Mouse (Mus musculus) kidney, adult 2 months (tissue): ENCODE measurements at regions not wholly inside any gene's neighbourhood (a gene's known extent, or its start where the extent isn't known, plus 50 kb on each side); places are given as distances from the start of the nearest gene placed in this dataset.
"Not testable (repeated sequence)": the region's sequence is repeated elsewhere in the genome, so short reads cannot be mapped to it uniquely, and the experiment has no call there.

Experiments
- DNase-seq: peaks from one replicate; pipeline ENCODE4 v3.0.0; 2021
- H3K27ac ChIP-seq: fragments of 200-500 bp; 2 replicates; pipeline ENCODE4 v1.5.1; 2012; ENCODE audit warnings: low read depth, low read length, control low read depth, inconsistent platforms; ENCODE audit not compliant: insufficient read depth
- H3K27me3 ChIP-seq: fragments of 200-500 bp; replicated peaks from 2 replicates; pipeline ENCODE4 v1.6.1; 2012; ENCODE audit warnings: mild to moderate bottlenecking, moderate library complexity, low read length, inconsistent platforms; ENCODE audit not compliant: control insufficient read depth, insufficient read depth
- H3K36me3 ChIP-seq: fragments of 200-500 bp; 2 replicates; pipeline ENCODE4 v1.6.1; 2012; ENCODE audit warnings: mild to moderate bottlenecking, moderate library complexity, low read length, inconsistent platforms; ENCODE audit not compliant: control insufficient read depth, insufficient read depth
- H3K4me1 ChIP-seq: fragments of 200-500 bp; 2 replicates; pipeline ENCODE4 v1.6.1; 2011; ENCODE audit warnings: low read length; ENCODE audit not compliant: control insufficient read depth, insufficient read depth
- H3K4me3 ChIP-seq: fragments of 200-500 bp; 2 replicates; pipeline ENCODE4 v1.5.1; 2011; ENCODE audit warnings: mild to moderate bottlenecking, low read depth, low read length, control low read depth; ENCODE audit not compliant: insufficient read depth
- CTCF ChIP-seq: fragments of 200-500 bp; conservative IDR thresholded peaks from 2 replicates; pipeline ENCODE4 v1.5.1; 2011; ENCODE audit warnings: low read depth, mild to moderate bottlenecking, control low read depth, low read length, moderate library complexity, mixed read lengths; ENCODE audit not compliant: insufficient read depth, insufficient read length
- POLR2A ChIP-seq: fragments of 200-500 bp; IDR thresholded peaks from one replicate; pipeline ENCODE4 v1.6.1; 2011; ENCODE audit warnings: low read depth, low read length, control low read depth
- WGBS: fragments of 180-500 bp; shearing (Covaris S2); methylation state at CpG from one replicate; pipeline ENCODE4 v1.1.7; 2018; 5-methylcytosine and 5-hydroxymethylcytosine counted together

GRCm38 (mm10) chr10:99577041-99577681, 182.3 kb downstream of the Csl start:
- Histone ChIP-seq H3K4me3 (no peak overlapping the region), H3K27me3 (no peaks in the 10 kb centered on the region), H3K27ac (no peak overlapping the region), H3K4me1 (no peaks in the 10 kb centered on the region), H3K36me3 (no peaks in the 10 kb centered on the region)
- DNase-seq, result peak; percentile 65
- WGBS, result 16% methylated on average over 12 of the region's 12 CpGs
- TF ChIP-seq POLR2A (no peak), CTCF (peak; percentile 93)

GRCm38 (mm10) chr10:99578366-99578765, 181.1 kb downstream of the Csl start:
- Histone ChIP-seq H3K4me3 (no peak overlapping the region), H3K27me3 (no peaks in the 10 kb centered on the region), H3K36me3 (no peaks in the 10 kb centered on the region), H3K4me1 (no peaks in the 10 kb centered on the region), H3K27ac (no peak overlapping the region)
- WGBS, result 44% methylated on average over 4 of the region's 4 CpGs
- TF ChIP-seq CTCF (no peak), POLR2A (no peak)
- DNase-seq, result no peak

GRCm38 (mm10) chr10:99580191-99580590, 179.3 kb downstream of the Csl start:
- WGBS, result 63% methylated on average over 8 of the region's 8 CpGs
- no peaks in the 10 kb centered on the region for H3K4me1 ChIP-seq
- H3K27me3 ChIP-seq, result no peaks in the 10 kb centered on the region
- no peak for DNase-seq
- H3K36me3 ChIP-seq, result no peaks in the 10 kb centered on the region
- no peak overlapping the region for H3K4me3 ChIP-seq
- no peak overlapping the region for H3K27ac ChIP-seq
- TF ChIP-seq CTCF, result no peak
- no peak for TF ChIP-seq POLR2A

- H3K4me1 ChIP-seq, result no peaks in the 10 kb centered on the region
- WGBS, result 88% methylated on average over 8 of the region's 8 CpGs
- DNase-seq, result no peak
- no peaks in the 10 kb centered on the region for H3K27me3 ChIP-seq
- no peak overlapping the region for H3K4me3 ChIP-seq
- H3K36me3 ChIP-seq, result no peaks in the 10 kb centered on the region
- H3K27ac ChIP-seq, result no peak overlapping the region
- no peak for TF ChIP-seq POLR2A
- no peak for TF ChIP-seq CTCF
These were observed 178.4 kb downstream of the Csl start for GRCm38 (mm10) chr10:99581074-99581473.

- Histone ChIP-seq H3K4me1 (no peaks in the 10 kb centered on the region), H3K27ac (no peak overlapping the region), H3K4me3 (no peak overlapping the region), H3K36me3 (no peaks in the 10 kb centered on the region), H3K27me3 (no peaks in the 10 kb centered on the region)
- WGBS, result 75% methylated on average over 2 of the region's 2 CpGs
- no peak for TF ChIP-seq POLR2A
- no peak for TF ChIP-seq CTCF
- DNase-seq, result no peak
These were observed 174.6 kb downstream of the Csl start for GRCm38 (mm10) chr10:99584855-99585254.

- WGBS, result 14% methylated on average over 9 of the region's 9 CpGs
- DNase-seq, result no peak
- H3K27ac ChIP-seq, result no peak overlapping the region
These were observed 167.2 kb downstream of the Csl start for GRCm38 (mm10) chr10:99592220-99592619.

GRCm38 (mm10) chr10:99595659-99596058, 163.8 kb downstream of the Csl start:
- H3K36me3 ChIP-seq, result no peaks in the 10 kb centered on the region
- DNase-seq, result no peak
- 83% methylated on average over 14 of the region's 14 CpGs for whole genome bisulfite sequencing
- 0 out of 2 replicates have a peak, but pooled peaks cover 3% of the 10 kb centered on the region for H3K4me1 ChIP-seq
- H3K27me3 ChIP-seq, result no peaks in the 10 kb centered on the region
- TF ChIP-seq CTCF (no peak), POLR2A (no peak)
- no peak overlapping the region for H3K27ac ChIP-seq
- H3K4me3 ChIP-seq, result no peak overlapping the region

More at GRCm38 (mm10) chr10:99592220-99592619, 167.2 kb downstream of the Csl start:
- TF ChIP-seq CTCF (no peak), POLR2A (no peak)
- Histone ChIP-seq H3K4me1 (0 out of 2 replicates have a peak, but pooled peaks cover 3% of the 10 kb centered on the region), H3K36me3 (no peaks in the 10 kb centered on the region), H3K4me3 (no peak overlapping the region), H3K27me3 (no peaks in the 10 kb centered on the region)

GRCm38 (mm10) chr10:99599142-99600120, 160.0 kb downstream of the Csl start:
- WGBS, result 49% methylated on average over 27 of the region's 34 CpGs
- peak; percentile 22 for DNase-seq
- peak overlapping the region; percentile 71 for H3K27ac ChIP-seq
- not testable (repeated sequence) for H3K4me1 ChIP-seq, H3K27me3 ChIP-seq, H3K36me3 ChIP-seq
- H3K4me3 ChIP-seq, result peak overlapping the region; percentile 65
